Mouse (Mus musculus) lung, postnatal 25 days (tissue): ENCODE measurements around the gene Rft1.

Experiments
- DNase-seq: peaks from one replicate; pipeline ENCODE4 v3.0.0; 2022; ENCODE audit warnings: low spot score

Rft1 gene

GRCm38 (mm10) chr14:30630811-30631576 lies 23.2 kb upstream of the Rft1 start:
- peak; percentile 83 for DNase-seq

DNA sequence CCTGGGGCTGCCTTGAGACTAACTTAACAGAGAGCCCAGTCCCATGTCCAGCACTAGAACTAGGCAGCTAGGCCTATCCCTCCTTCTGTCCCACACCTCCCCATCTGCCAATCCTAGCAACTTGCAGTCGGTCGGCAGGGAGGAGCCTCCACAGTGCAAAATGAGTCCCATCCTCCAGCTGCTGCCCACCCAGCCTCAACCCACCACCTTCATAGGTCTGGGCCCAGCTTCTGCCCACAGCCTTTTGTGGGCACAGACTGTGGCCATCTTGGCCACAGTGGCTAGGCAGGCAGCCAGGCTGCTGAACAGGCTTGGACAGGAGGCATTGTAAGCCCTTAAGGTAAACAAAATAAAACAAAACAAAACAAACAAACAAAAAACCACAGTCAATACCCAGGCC lies 22.3 kb upstream of the Rft1 start:
- DNase-seq, result no peak

GRCm38 (mm10) chr14:30633708-30634107 lies 20.5 kb upstream of the Rft1 start:
- no peak for DNase-seq

DNA sequence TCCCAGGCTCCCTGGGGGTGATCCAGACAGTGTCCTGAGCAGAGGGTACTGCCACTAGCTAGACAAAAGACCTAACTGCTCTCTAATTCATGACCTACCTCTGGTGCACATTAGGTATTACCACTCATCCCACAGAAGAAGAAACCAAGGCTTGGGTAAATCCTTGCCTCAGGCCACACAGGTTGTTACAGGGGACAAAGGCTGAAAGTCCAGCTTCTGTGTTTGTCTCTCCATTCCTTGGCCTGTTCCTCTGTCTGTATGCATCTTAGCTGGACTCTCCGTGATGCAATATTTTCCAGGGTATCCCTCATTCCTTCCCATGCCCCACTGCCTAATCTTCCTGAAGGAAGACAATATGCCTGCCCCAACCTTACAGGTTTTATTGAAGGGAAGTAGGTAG lies 19.7 kb upstream of the Rft1 start:
- no peak for DNase-seq

- DNase-seq, result no peak
Observed at GRCm38 (mm10) chr14:30635219-30635910, 18.8 kb upstream of the Rft1 start.

DNA sequence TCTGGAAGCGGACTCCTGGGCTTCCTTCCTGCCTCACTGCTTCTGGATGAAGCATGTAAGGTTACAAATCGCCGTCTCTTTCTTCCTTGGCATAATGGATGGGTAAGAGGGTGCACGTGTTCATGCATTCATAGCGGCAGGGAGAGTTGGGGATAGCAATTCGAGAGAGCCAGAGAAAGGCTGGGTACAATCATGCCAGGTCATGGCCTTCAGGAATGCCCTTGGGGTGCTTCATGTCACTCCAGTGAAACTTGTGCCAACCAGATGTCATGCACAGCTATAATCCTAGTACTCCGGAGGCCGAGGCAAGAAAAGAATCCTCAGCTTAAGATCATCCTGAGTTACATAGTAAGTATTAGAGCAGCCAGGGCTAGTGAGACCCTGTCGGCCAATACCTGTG lies 17.7 kb upstream of the Rft1 start:
- DNase-seq, result no peak

DNA sequence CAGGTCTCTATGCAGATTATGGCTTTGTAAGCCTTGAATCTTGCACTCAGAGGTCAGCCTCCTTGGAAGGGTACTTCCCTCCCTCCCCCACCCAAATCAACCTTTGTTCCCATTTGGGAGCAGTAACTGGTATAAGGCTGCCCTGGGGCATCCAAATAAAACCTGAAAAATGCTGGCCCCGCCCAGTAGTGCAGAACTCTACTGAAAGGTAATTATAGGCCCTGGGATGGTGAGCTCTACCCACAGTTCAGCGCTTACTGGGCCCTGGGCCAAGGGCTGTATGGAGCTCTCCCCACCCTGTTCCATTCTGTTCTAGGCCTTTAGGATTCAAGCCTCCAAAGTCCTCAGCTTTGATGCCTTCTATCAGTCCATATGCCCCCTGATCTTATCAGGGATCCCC lies 17.1 kb upstream of the Rft1 start:
- no peak for DNase-seq

DNA sequence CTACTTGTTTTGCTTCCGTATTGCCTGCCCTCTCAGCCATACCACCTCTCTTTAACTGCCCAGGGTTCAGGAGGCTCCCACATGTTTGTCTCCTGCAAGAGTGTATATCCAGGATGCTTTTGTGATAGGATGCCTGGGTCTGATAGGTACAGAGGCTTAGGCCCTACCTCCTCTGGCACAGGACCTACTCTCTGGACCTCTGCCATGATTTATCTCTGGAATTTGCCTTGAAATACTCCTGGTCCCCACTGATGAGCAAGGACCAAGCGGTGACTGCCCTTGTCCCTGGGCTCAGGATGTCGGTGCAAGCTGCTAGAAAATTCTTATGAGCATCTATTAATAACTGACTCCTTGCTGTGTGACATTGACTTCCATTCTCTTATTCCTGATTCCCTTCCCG lies 16.2 kb upstream of the Rft1 start:
- DNase-seq, result no peak

DNA sequence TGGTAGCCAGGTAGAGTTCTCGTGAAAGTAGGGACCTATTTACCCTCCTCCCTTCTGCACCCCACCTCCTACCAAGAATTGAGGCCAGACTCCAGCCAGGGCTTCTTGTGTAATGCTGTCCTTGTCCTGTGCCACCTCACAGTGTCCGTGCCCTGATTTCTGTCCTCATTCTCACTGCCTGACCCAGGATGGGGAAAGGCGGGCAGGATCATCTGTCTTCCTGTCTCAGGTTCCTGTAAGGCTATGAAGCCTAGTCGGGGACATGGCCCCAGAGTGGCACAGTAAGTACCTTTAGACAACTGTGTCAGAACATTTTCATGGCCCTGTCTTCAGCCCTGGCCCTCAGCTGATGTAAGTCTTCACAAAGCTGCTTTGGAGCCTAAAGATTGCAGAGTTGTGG lies 15.5 kb upstream of the Rft1 start:
- no peak for DNase-seq

- no peak for DNase-seq
Observed at GRCm38 (mm10) chr14:30641748-30642147, 12.4 kb upstream of the Rft1 start.

- DNase-seq, result no peak
Observed at GRCm38 (mm10) chr14:30644026-30644425, 10.1 kb upstream of the Rft1 start.

DNA sequence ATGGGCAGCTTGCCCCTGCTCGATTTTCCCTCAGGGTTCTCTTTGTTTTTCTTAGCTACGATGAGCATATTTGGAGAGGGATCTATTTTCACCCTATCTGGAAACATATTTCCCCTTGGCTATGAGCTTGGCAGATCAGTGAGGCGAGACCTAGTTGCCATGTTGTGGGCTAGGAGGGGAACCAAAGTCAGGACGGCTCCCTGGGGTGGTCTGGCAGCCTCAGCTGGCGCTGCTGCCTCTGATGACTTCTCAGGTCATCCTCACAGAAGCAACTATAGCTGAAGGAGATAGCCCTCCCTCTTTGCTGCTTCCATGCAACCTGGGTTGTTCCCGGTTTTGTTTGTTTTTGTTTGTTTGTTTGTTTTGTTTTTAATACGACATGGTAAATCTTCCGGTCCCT lies 9.1 kb upstream of the Rft1 start:
- no peak for DNase-seq

- DNase-seq, result no peak
Observed at GRCm38 (mm10) chr14:30646486-30646885, 7.7 kb upstream of the Rft1 start.

DNA sequence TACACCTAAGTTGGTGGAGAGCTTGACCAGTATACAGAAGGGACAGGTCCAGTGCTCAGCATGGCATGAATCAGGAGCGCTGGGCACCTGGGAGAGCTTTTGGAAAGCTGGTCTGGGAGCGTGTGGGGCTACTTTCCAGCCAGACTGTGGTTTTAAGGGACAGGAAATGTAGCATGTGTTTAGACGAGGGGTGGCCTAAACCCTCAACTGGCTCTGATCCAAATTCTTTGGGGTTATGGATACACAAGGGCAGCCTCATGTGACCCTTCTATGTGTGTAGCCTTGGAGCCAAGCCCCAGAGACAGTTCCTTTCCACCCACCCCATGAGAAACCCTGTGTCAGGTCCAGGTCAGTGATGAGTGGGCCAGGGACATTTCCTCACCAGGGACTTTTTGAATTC lies 5.7 kb upstream of the Rft1 start:
- no peak for DNase-seq

DNA sequence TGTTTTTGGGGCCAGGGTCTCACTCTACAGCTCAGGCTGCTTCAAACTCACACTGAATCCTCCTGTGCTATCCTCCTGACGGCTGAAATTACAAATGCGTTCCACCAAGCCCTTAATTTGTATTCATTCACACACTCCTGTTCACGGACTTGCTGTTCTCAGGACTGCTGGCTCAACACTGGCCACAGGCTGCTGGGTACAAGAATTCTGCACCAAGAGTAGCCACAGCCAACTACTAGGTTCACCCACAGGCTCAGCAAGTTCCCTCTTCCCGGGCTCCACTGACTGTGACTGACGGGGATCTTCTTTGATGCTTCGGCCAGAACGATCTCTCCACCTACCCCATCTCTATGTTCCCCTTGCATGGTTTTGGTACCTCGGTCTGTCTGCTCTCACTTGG lies 4.4 kb upstream of the Rft1 start:
- DNase-seq, result no peak

DNA sequence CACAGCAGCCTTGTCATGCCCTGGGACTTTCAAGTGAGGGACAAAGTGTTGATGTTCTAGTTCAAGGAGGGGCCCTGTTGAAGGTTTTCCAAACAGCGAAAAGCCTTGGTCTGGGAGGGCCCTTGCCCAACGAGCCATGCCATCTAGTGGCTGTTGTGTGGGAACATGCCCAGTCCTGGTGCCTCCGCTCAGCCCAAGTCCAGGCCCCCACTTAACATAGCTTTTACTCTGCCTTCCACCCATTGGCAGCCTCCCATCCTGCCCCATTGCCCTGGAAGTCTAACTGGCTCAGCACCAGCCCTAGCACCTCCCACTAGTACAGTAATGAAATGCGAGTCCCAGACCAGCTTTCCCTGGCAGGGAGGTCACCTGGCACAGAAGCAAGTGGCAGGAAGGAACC lies 3.2 kb upstream of the Rft1 start:
- DNase-seq, result peak; percentile 91

GRCm38 (mm10) chr14:30654691-30655228 lies 600 bp downstream of the Rft1 start:
- no peak for DNase-seq

DNA sequence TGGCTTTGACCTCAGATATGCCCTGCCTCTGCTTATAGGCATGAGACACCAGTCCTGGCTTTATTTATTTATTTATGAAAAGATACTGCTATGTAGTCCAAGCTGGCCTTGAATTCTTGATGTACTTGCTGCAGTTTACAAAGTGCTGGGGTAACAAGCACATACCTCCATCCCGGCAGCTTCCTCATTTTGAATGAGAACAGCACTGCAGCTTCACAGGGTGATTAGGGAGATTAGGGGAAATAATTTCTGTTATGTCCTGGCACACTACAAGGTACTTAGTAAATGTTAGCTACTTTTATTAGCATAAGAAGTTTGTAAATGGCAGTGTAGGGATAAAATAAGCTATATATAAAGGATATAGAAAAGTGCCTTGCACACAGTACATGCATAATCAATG lies 1.4 kb downstream of the Rft1 start:
- DNase-seq, result no peak

GRCm38 (mm10) chr14:30666061-30666460 lies 11.9 kb downstream of the Rft1 start:
- DNase-seq, result peak; percentile 73

- no peak for DNase-seq
Observed at GRCm38 (mm10) chr14:30666604-30667003, 12.4 kb downstream of the Rft1 start.

- DNase-seq, result no peak
Observed at GRCm38 (mm10) chr14:30670161-30670560, 16.0 kb downstream of the Rft1 start.

DNA sequence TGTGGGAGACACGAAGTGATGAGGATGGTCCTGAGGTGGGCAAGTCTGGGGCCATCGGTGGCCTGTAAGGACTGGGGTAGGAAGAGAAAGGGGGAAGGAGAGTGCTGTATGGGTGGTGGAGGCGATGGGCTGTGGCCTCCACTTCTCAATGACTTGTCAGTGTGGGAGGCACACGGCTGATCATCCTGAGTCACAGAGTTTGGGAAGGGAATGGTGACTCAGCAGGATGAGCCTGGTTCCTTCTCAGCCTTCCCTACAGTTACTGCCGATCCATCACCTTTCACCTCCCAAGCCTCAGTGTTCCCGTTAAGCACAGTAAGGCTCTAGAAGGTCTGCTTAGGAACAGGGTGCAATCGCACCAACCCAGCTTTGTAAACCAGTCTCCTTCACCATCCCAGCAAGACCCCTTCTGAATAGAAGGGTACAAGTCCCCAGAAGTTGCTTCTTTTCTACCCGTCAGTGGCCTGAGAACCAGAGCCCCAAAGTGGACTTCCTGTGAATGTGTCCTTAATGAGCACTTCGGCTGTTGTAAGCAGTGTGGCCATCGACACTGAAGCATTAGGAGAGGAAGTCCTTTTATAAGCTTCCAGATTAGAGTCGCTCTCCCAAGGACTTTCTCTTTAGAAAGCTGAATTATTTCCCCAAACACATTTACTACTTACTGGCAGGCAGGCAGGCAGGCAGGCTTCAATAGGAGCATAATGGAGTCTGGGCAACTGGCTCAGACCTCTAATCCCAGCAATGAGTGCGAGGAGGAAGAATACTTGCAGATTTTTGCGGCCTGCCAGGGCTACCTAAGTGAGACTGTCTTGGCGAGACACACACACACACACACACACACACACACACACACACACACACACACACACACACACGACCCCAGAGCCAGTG lies 17.2 kb downstream of the Rft1 start:
- DNase-seq, result no peak

GRCm38 (mm10) chr14:30671986-30672312 lies 17.8 kb downstream of the Rft1 start:
- DNase-seq, result peak; percentile 89
